Mouse (Mus musculus) A20 (cell line): ENCODE measurements around the gene Txn1.

ENCODE experiments used
- DNase-seq: peaks from one replicate; pipeline ENCODE4 v3.0.0-alpha.2; 2011; ENCODE audit warnings: low read depth, low spot score

Gene Txn1

GRCm38 (mm10) chr4:57940631-57941030 is 15.6 kb downstream of the Txn1 start:
- no peak for DNase-seq

GRCm38 (mm10) chr4:57937292-57937691 is 18.9 kb downstream of the Txn1 start:
- no peak for DNase-seq

- DNase-seq: no peak
These were observed 22.0 kb downstream of the Txn1 start for GRCm38 (mm10) chr4:57934181-57934580.

- DNase-seq: no peak
These were observed 25.5 kb downstream of the Txn1 start for GRCm38 (mm10) chr4:57930559-57931170.

GRCm38 (mm10) chr4:57927464-57928205 is 28.6 kb downstream of the Txn1 start:
- peak; percentile 56 for DNase-seq

GRCm38 (mm10) chr4:57924556-57925071 is 31.6 kb downstream of the Txn1 start:
- no peak for DNase-seq

- no peak for DNase-seq
These were observed 34.0 kb downstream of the Txn1 start for GRCm38 (mm10) chr4:57922171-57922570.

- no peak for DNase-seq
These were observed 35.7 kb downstream of the Txn1 start for GRCm38 (mm10) chr4:57920522-57920921.

- no peak for DNase-seq
These were observed 36.5 kb downstream of the Txn1 start for GRCm38 (mm10) chr4:57919494-57920423.

- DNase-seq: no peak
These were observed 39.5 kb downstream of the Txn1 start for GRCm38 (mm10) chr4:57916711-57917110.

- DNase-seq: no peak
These were observed 40.0 kb downstream of the Txn1 start, which contains the start of gene D630039A03Rik for GRCm38 (mm10) chr4:57916201-57916661. Gene D630039A03Rik (minus strand): TSS chr4:57916297.

GRCm38 (mm10) chr4:57915216-57915965 is 40.8 kb downstream of the Txn1 start:
- no peak for DNase-seq

GRCm38 (mm10) chr4:57914193-57915190 is 41.7 kb downstream of the Txn1 start:
- no peak for DNase-seq

GRCm38 (mm10) chr4:57913021-57913420 is 43.2 kb downstream of the Txn1 start:
- no peak for DNase-seq

GRCm38 (mm10) chr4:57908860-57909259 is 47.4 kb downstream of the Txn1 start:
- DNase-seq: no peak

- no peak for DNase-seq
These were observed 49.5 kb downstream of the Txn1 start for GRCm38 (mm10) chr4:57906708-57907107.

GRCm38 (mm10) chr4:57904638-57905037 is 51.6 kb downstream of the Txn1 start:
- DNase-seq: no peak

GRCm38 (mm10) chr4:57904211-57904610 is 52.0 kb downstream of the Txn1 start:
- peak; percentile 77 for DNase-seq

GRCm38 (mm10) chr4:57902619-57903018 is 53.6 kb downstream of the Txn1 start:
- DNase-seq: no peak

- DNase-seq: peak; percentile 54
These were observed 55.0 kb downstream of the Txn1 start for GRCm38 (mm10) chr4:57901210-57901609.
